Mouse (Mus musculus): Measurements from ENCODE around the gene Upk3bl.
"Not testable (repeated sequence)": the region's sequence is repeated elsewhere in the genome, so short reads cannot be mapped to it uniquely, and the experiment has no call there.

The Upk3bl gene

DNA sequence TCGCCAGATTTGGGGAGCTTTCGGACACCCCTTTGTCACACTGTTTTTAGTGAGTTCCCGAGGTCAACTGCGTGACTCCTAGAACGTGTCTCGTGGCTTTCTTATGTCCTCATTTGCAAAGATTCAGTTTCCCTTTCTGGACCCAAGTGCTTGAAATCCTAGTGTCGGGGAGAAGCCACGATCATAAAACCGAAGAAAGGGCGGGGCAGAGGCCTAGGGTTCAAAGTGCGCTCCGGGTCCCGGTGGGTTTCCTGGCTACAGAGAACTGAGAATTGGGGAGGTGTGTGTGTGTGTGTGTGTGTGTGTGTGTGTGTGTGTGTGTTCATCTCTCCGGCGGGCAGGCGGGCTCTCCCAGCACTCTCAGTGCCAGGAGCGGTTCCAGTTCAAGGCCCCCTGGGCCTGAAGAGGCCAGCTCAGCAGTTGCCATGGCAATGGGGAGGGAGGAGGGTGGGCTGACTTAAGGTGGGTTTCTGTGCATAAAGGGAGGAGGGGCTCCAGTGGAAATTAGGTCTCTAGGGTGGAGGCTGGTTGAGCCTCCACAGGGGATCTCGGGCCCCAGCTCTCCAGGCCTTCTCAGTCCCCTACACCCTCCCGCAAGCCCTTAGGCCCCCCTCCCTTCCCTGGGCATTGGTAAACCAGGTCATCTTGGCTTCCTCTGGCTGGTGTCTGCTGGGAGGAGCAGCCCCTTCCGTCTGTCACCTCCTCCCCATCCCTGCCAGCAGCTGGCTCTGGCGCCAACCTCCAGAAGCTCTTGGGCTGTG lies 30.8 kb downstream of the Upk3bl start:
- peak; percentile 17 for DNase-seq (ENCODE audit: low read depth, low spot score)

DNA sequence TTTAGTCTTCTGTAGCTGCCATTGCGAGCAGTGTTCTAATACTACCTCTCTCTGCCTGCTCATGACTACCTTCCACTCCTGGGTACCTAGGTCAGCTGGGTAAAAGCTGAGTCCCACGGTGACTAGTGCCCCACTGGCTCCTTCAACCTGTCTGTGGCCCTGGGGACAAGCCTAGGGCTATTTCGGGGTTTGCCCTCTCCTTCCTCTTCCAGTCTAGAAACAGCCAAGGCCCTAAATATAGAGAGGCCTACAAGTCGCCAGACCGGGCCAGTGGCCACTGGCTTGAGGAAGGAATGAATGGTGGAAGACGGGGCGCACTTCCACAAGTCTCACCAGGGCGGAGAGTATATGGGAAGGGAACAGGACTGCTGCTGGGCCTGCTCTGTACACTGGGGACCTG lies 32.0 kb downstream of the Upk3bl start:
- no peak for DNase-seq (ENCODE audit: low read depth, low spot score)

- DNase-seq (ENCODE audit: low read depth, low spot score) = no peak
Observed at GRCm38 (mm10) chr5:136088821-136089575, 34.7 kb downstream of the Upk3bl start.

- DNase-seq (ENCODE audit: low read depth, low spot score) = no peak
Observed at GRCm38 (mm10) chr5:136091927-136092326, 37.6 kb downstream of the Upk3bl start.

GRCm38 (mm10) chr5:136094249-136095010 lies 40.1 kb downstream of the Upk3bl start:
- no peak for DNase-seq (ENCODE audit: low read depth, low spot score)

- DNase-seq (ENCODE audit: low read depth, low spot score) = no peak
Observed at GRCm38 (mm10) chr5:136095089-136095488, 40.8 kb downstream of the Upk3bl start.

- DNase-seq (ENCODE audit: low read depth, low spot score) = no peak
Observed at GRCm38 (mm10) chr5:136098536-136098935, 44.2 kb downstream of the Upk3bl start.

- peak; percentile 67 for DNase-seq (ENCODE audit: low read depth, low spot score)
Observed at GRCm38 (mm10) chr5:136102099-136102820, 48.0 kb downstream of the Upk3bl start.

- peak; percentile 17 for DNase-seq (ENCODE audit: low read depth, low spot score)
Observed at GRCm38 (mm10) chr5:136104511-136104910, 50.2 kb downstream of the Upk3bl start.

GRCm38 (mm10) chr5:136108486-136108885 lies 54.2 kb downstream of the Upk3bl start:
- DNase-seq (ENCODE audit: low read depth, low spot score) = no peak

- DNase-seq (ENCODE audit: low read depth, low spot score) = no peak
Observed at GRCm38 (mm10) chr5:136109042-136109441, 54.8 kb downstream of the Upk3bl start.

DNA sequence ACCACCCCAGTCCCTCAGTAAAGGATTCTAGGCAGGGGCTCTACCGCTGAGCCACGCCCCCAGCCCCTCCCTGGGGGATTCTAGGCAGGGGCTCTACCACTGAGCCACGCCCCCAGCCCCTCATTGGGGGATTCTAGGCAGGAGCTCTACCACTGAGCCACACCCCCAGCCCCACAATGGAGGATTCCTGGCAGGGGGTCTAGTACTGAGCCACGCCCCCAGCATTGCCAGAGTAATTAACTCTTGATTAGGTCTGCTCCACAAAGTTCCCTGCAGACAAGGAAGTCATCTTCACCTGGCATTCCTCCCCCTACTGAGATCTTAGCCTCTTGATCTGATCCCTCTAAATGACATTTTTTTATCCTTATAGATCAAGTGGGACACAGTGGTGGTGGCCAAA lies 59.3 kb downstream of the Upk3bl start:
- not testable (repeated sequence) for DNase-seq (ENCODE audit: low read depth, low spot score)
